Comparison of ENCODE assay signal across 8 mouse cellular contexts in the genomic region with DNA sequence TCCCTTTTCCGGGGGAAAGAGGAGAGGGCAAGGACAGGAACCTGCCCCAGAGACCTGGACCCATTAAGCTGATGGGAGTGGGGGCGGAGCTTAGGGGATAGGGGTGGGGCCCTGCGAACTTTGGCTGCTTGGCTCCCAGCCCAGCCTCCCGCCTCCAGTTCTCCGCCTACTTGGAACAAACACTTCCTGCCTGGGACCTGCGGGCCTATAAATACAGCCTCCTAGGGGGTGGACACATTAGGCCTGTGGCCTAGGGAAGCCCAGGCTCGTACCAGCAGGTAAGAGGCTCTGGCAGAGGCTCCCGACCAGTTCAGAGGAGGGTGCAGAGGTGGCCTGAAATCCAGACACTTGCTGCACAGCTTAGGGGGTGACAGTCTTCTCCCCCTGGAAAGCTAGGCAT. TPM values are rescaled to one million over a fixed set of nuclear protein-coding genes. Genes with fewer than 3 reads are reported as not detected.
DNase-seq lines count a peak whose midpoint lies in the region; ATAC-seq and TF ChIP-seq lines count a peak whose summit lies in the region.

A gene (plus strand): TSS at position 237 of the 400 bp plus-strand sequence.

- no peak for TF ChIP-seq POLR2A in olfactory bulb, adult 2 months (IDR thresholded peaks at IDR 0.05; ENCODE audit: insufficient read depth, low read depth, low read length)

- ATAC-seq in intestine, embryonic 16.5 days: peak; percentile 90
- ATAC-seq in limb, embryonic 15.5 days (ENCODE audit: insufficient number of reproducible peaks, low FRiP score, low TSS enrichment, low read depth): peak; percentile 46; the same call in 1 of the 2 replicates

- H3K9ac ChIP-seq in intestine, embryonic 16.5 days (ENCODE audit: low read depth, low read length): peak within 1 kb of the TSS; percentile 63
- H3K9ac ChIP-seq in limb, embryonic 15.5 days: no peak within 1 kb of the TSS

- WGBS in intestine, embryonic 16.5 days: 8% methylated on average over 8 of the region's 8 CpGs
- 8% methylated on average over 8 of the region's 8 CpGs for WGBS in limb, embryonic 15.5 days
- whole genome bisulfite sequencing in olfactory bulb, adult 2 months: 28% methylated on average over 8 of the region's 8 CpGs

- peak; percentile 53 to 59 for DNase-seq in left cerebral cortex, adult 18-20 months (ENCODE audit: low spot score in 2 of 2)
- DNase-seq in left cerebral cortex, adult 11 months (ENCODE audit: low spot score): no peak
- peak; percentile 54 for DNase-seq in brain, adult 2 months (ENCODE audit: low read depth, low spot score)
- DNase-seq in gastrocnemius, postnatal 36 days: peak; percentile 73 to 83
- DNase-seq in thymus, postnatal 10 days (ENCODE audit: low spot score in 2 of 2): no peak

- TF ChIP-seq CTCF in olfactory bulb, adult 2 months (IDR thresholded peaks at IDR 0.05; ENCODE audit: insufficient read depth, low read depth, low read length): no peak

- H3K27ac ChIP-seq in intestine, embryonic 16.5 days (ENCODE audit: low read length): peak within 1 kb of the TSS; percentile 58
- H3K27ac ChIP-seq in limb, embryonic 15.5 days: peak within 1 kb of the TSS; percentile 68
- 0 out of 2 replicates have a peak within 1 kb of the TSS, but pooled peaks have one; percentile 2 for H3K27ac ChIP-seq in olfactory bulb, adult 2 months (ENCODE audit: insufficient read depth, low read depth, low read length)

- intact Hi-C loops in gastrocnemius, postnatal 36 days (cut with DNase I): no loop called here

- no peaks in the 10 kb centered on the region for H3K9me3 ChIP-seq in intestine, embryonic 16.5 days (ENCODE audit: control insufficient read depth, low read length)
- no peaks in the 10 kb centered on the region for H3K9me3 ChIP-seq in limb, embryonic 15.5 days

- H3K36me3 ChIP-seq in intestine, embryonic 16.5 days (ENCODE audit: control insufficient read depth, insufficient read depth, low read length): no peaks in the 10 kb centered on the region; the same call in 1 of the 2 replicates
- H3K36me3 ChIP-seq in limb, embryonic 15.5 days: no peaks in the 10 kb centered on the region

- H3K4me1 ChIP-seq in intestine, embryonic 16.5 days (ENCODE audit: control insufficient read depth, insufficient read depth, low read length): peaks cover 19% of the 10 kb centered on the region
- peaks cover 15% of the 10 kb centered on the region for H3K4me1 ChIP-seq in limb, embryonic 15.5 days
- H3K4me1 ChIP-seq in olfactory bulb, adult 2 months (ENCODE audit: control insufficient read depth, insufficient read depth, low read length): peaks cover 16% of the 10 kb centered on the region

- peak within 1 kb of the TSS; percentile 32 for H3K4me3 ChIP-seq in intestine, embryonic 16.5 days (ENCODE audit: low read length)
- no peak within 1 kb of the TSS for H3K4me3 ChIP-seq in limb, embryonic 15.5 days
- no peak within 1 kb of the TSS for H3K4me3 ChIP-seq in olfactory bulb, adult 2 months (ENCODE audit: insufficient read depth, low read depth, low read length)

- peak within 1 kb of the TSS; percentile 30 for H3K4me2 ChIP-seq in intestine, embryonic 16.5 days (ENCODE audit: low read depth, low read length)
- H3K4me2 ChIP-seq in limb, embryonic 15.5 days: peak within 1 kb of the TSS; percentile 36

- H3K27me3 ChIP-seq in intestine, embryonic 16.5 days (replicated peaks; ENCODE audit: control insufficient read depth, insufficient read depth, low read length): no peaks in the 10 kb centered on the region
- no peaks in the 10 kb centered on the region for H3K27me3 ChIP-seq in limb, embryonic 15.5 days

RNA-seq across cellular contexts. Expression of the gene that starts here (rescaled TPM):
- total RNA-seq in left cerebral cortex, adult 18-20 months (2021): 1 to 10 TPM; 2.6 to 5.2 TPM
- 1 to 10 TPM; 2.0 to 3.2 TPM for total RNA-seq in gastrocnemius, postnatal 36 days (2021)
- 16.9 and 20.1 TPM in 2 replicates for polyA plus RNA-seq in intestine, embryonic 16.5 days (2015; fragmentation: Nextera tagmentation; extraction: Ambion mirVana)
- polyA plus RNA-seq in limb, embryonic 15.5 days (2015; fragmentation: Nextera tagmentation; extraction: Ambion mirVana): 5.9 and 7.5 TPM in 2 replicates
- not detected in 2 replicates for polyA plus RNA-seq in olfactory bulb, adult 2 months (2012; ENCODE audit: insufficient read depth, insufficient read length, low replicate concordance, missing spikeins)

Comparison
In these comparisons a context has a peak if more than half of its experiments do, and no peak if none do; other contexts are left out.
1. DNase-seq: peak in left cerebral cortex, adult 18-20 months (2 of 2), brain, adult 2 months (single experiment) and gastrocnemius, postnatal 36 days (2 of 2); none in left cerebral cortex, adult 11 months (single experiment) and thymus, postnatal 10 days (0 of 2).
2. H3K27ac ChIP-seq: peak in every context shown above with its lines; median percentile 68 in limb, embryonic 15.5 days; 58 in intestine, embryonic 16.5 days; 2 in olfactory bulb, adult 2 months.